Mouse (Mus musculus) brain, embryonic 14.5 days (tissue): ENCODE results near the gene Slc6a2.

Experiments used
- CTCF ChIP-seq: fragments of 200-500 bp; IDR thresholded peaks from 2 replicates; pipeline ENCODE4 v1.5.1; 2012; ENCODE audit warnings: inconsistent platforms, mild to moderate bottlenecking, moderate library complexity, borderline replicate concordance; ENCODE audit not compliant: insufficient read depth, insufficient read length; ENCODE audit errors: extremely low read depth
- POLR2A ChIP-seq: fragments of 200-500 bp; IDR thresholded peaks from 2 replicates; pipeline ENCODE4 v1.6.1; 2012; ENCODE audit warnings: mild to moderate bottlenecking, inconsistent platforms, borderline replicate concordance; ENCODE audit not compliant: poor library complexity, insufficient read depth, insufficient read length, severe bottlenecking; ENCODE audit errors: extremely low read depth

- TF ChIP-seq POLR2A (no peak), CTCF (no peak)
These were observed 9.1 kb upstream of the Slc6a2 start for GRCm38 (mm10) chr8:92950639-92951371.
